In the genomic region with DNA sequence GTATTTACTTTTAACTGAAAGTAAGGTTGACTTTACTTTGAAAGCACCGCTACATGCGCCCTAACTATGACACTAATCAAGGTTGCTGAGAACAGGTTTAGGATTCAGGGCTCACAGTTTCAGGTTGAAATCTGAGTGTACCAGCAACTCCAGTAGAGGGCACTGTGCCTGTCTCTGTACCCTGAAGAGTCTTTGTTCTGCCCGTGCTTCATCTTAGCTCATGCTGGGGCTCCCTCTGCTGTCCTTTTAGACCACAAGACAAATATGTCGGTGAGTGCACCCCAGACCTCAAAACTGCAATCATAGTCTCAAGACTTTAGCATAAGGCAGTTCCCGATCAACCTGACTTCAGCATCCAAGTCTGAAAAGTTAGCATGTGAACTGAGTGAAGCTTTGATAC, we compare ENCODE assay signal across 8 mouse cellular contexts.
DNase-seq lines count a peak whose midpoint lies in the region; ATAC-seq and TF ChIP-seq lines count a peak whose summit lies in the region.

No protein-coding gene starts in this region.

- H3K4me3 ChIP-seq in limb, embryonic 11.5 days (ENCODE audit: low read depth, low read length) = no peak overlapping the region
- no peak overlapping the region for H3K4me3 ChIP-seq in midbrain, embryonic 16.5 days (ENCODE audit: low read depth, low read length)
- H3K4me3 ChIP-seq in stomach, postnatal 0 days (ENCODE audit: low read depth, low read length) = no peak overlapping the region

- H3K27me3 ChIP-seq in limb, embryonic 11.5 days (ENCODE audit: control insufficient read depth, insufficient read depth, low read length) = no peaks in the 10 kb centered on the region
- H3K27me3 ChIP-seq in midbrain, embryonic 16.5 days (ENCODE audit: control insufficient read depth, insufficient read depth, low read depth, low read length) = no peaks in the 10 kb centered on the region
- H3K27me3 ChIP-seq in stomach, postnatal 0 days (ENCODE audit: control insufficient read depth, insufficient read depth, low read length) = no peaks in the 10 kb centered on the region

- no peaks in the 10 kb centered on the region for H3K4me1 ChIP-seq in limb, embryonic 11.5 days (ENCODE audit: control insufficient read depth, insufficient read depth, low read length)
- no peaks in the 10 kb centered on the region for H3K4me1 ChIP-seq in midbrain, embryonic 16.5 days (ENCODE audit: control insufficient read depth, insufficient read depth, low read length)
- H3K4me1 ChIP-seq in stomach, postnatal 0 days (replicated peaks; ENCODE audit: control insufficient read depth, insufficient read depth) = no peaks in the 10 kb centered on the region

- peak; percentile 99 for TF ChIP-seq CTCF in stomach, postnatal 0 days (IDR thresholded peaks at IDR 0.05; ENCODE audit: low read depth)

- no peak for TF ChIP-seq EP300 in stomach, postnatal 0 days (optimal IDR thresholded peaks at IDR 0.05)

- 29% methylated on average over 5 of the region's 5 CpGs for WGBS in limb, embryonic 11.5 days
- 25% methylated on average over 5 of the region's 5 CpGs for WGBS in midbrain, embryonic 16.5 days
- WGBS in stomach, postnatal 0 days = 11% methylated on average over 5 of the region's 5 CpGs

- H3K9ac ChIP-seq in limb, embryonic 11.5 days (ENCODE audit: low read length) = no peak overlapping the region
- no peak overlapping the region for H3K9ac ChIP-seq in midbrain, embryonic 16.5 days (ENCODE audit: low read depth, low read length)
- no peak overlapping the region for H3K9ac ChIP-seq in stomach, postnatal 0 days (ENCODE audit: low read length)

- no peaks in the 10 kb centered on the region for H3K9me3 ChIP-seq in limb, embryonic 11.5 days (ENCODE audit: control insufficient read depth, low read length)
- H3K9me3 ChIP-seq in midbrain, embryonic 16.5 days (replicated peaks; ENCODE audit: control insufficient read depth, low read length, poor library complexity, severe bottlenecking) = no peaks in the 10 kb centered on the region
- no peaks in the 10 kb centered on the region for H3K9me3 ChIP-seq in stomach, postnatal 0 days (ENCODE audit: control insufficient read depth, low read length)

- H3K4me2 ChIP-seq in limb, embryonic 11.5 days (ENCODE audit: low read depth, severe bottlenecking) = no peak overlapping the region
- no peak overlapping the region for H3K4me2 ChIP-seq in midbrain, embryonic 16.5 days (ENCODE audit: low read length)
- H3K4me2 ChIP-seq in stomach, postnatal 0 days (replicated peaks; ENCODE audit: low read depth) = no peak overlapping the region

- peak; percentile 100 for ATAC-seq in granulocyte monocyte progenitor cell, adult 5-6 weeks (replicated peaks; ENCODE audit: poor library complexity, severe bottlenecking)
- peak; percentile 80 for ATAC-seq in limb, embryonic 11.5 days (ENCODE audit: insufficient number of reproducible peaks, low FRiP score, low TSS enrichment, low read depth)
- ATAC-seq in midbrain, embryonic 16.5 days = peak; percentile 87
- ATAC-seq in stomach, postnatal 0 days (ENCODE audit: low FRiP score, low TSS enrichment) = peak; percentile 79

- DNase-seq in 3134 (ENCODE audit: extremely low read depth, insufficient read length, low spot score) = peak; percentile 31
- DNase-seq in adrenal gland, adult 2 months = peak; percentile 71
- DNase-seq in embryo, embryonic 11.5 days (ENCODE audit: low read depth, low spot score) = peak; percentile 77
- DNase-seq in kidney, adult 9 months = peak; percentile 90
- peak; percentile 87 for DNase-seq in limb, embryonic 11.5 days (ENCODE audit: low spot score)
- peak; percentile 70 for DNase-seq in stomach, postnatal 0 days (ENCODE audit: low spot score)

- H3K27ac ChIP-seq in limb, embryonic 11.5 days (replicated peaks; ENCODE audit: low read depth, low read length) = no peak overlapping the region
- H3K27ac ChIP-seq in midbrain, embryonic 16.5 days (ENCODE audit: low read length) = no peak overlapping the region
- H3K27ac ChIP-seq in stomach, postnatal 0 days (replicated peaks) = no peak overlapping the region

- H3K36me3 ChIP-seq in limb, embryonic 11.5 days (ENCODE audit: control insufficient read depth, insufficient read depth, low read length) = no peaks in the 10 kb centered on the region
- no peaks in the 10 kb centered on the region for H3K36me3 ChIP-seq in midbrain, embryonic 16.5 days (ENCODE audit: control insufficient read depth, insufficient read depth, low read length)
- no peaks in the 10 kb centered on the region for H3K36me3 ChIP-seq in stomach, postnatal 0 days (ENCODE audit: control insufficient read depth, insufficient read depth, low read length)

Comparison
In these comparisons a context has a peak if more than half of its experiments do, and no peak if none do; other contexts are left out.
1. DNase-seq: peak in every context shown above with its lines; median percentile 90 in kidney, adult 9 months; 87 in limb, embryonic 11.5 days; 77 in embryo, embryonic 11.5 days; 71 in adrenal gland, adult 2 months; 70 in stomach, postnatal 0 days; 31 in 3134.